Mouse (Mus musculus) embryo, embryonic 9.5 days (tissue): ENCODE measurements at regions not wholly inside any gene's neighbourhood (a gene's known extent, or its start where the extent isn't known, plus 50 kb on each side); places are given as distances from the start of the nearest gene placed in this dataset.
A peak's percentile ranks its signal among the peaks of the same experiment; 100 is the strongest.
"Not testable (repeated sequence)": the region's sequence is repeated elsewhere in the genome, so short reads cannot be mapped to it uniquely, and the experiment has no call there.

Experiments used
- DNase-seq: peaks from one replicate; pipeline ENCODE4 v3.0.0-alpha.2; 2017; ENCODE audit errors: extremely low spot score

DNA sequence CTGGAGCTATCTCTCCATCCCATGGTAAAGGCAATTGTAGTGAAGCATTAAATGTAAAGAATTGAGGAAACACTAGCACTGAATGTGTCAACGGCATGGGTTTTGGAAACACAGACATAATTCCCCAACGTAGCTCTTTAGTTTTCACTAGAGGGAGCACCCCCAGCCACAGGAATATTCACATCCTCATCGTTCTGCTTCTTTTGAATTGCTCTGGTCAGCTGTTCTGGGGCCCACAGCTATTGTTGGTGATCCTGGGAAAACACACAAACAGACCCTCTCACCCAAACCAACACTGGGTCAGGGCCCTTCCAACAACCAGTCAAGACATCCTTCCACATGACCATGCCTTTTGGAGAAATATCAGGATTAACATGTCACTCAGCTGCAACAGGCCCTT is 119.7 kb downstream of the Impg2 start:
- DNase-seq: not testable (repeated sequence)

DNA sequence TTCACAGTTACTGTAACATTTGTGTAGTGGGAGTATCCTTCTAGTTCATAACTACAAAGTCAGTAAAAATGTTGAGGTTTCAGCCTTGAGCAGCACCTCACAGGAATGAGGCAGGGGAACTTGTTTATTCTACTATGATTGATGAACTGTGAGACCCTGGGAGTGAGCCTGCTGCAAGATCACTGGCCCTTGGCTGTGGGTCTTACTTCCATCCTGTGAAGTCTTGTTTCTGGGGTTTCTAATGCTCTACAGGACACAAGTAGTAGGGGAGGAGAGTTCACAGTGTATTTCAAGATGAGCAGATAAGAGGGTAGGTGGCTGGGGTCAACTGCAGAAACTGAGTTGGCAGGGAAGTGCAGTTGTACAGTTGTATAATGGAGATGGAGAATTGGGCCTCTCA is 128.3 kb upstream of the Abi3bp start:
- no peak for DNase-seq

- no peak for DNase-seq
Measured at GRCm38 (mm10) chr16:56352888-56353287, 124.8 kb upstream of the Abi3bp start.

DNA sequence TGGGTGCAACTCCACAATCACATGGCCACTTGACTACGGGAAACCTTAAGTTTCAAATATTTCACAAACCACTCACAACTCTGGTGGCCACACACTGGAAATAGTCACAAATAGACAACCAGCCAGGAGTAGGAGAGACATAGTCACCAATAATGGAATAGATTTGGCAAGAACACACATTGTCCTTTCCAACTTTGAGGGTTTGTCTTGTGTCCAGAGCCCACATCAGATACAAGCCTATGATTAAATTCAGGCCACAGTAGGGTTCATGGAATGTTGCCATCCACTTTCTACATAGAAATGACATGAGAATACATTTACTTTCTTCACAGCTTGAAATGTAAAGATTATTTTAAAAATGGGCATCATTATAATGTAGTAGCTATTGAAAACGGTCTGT is 118.6 kb upstream of the Abi3bp start:
- DNase-seq: no peak

DNA sequence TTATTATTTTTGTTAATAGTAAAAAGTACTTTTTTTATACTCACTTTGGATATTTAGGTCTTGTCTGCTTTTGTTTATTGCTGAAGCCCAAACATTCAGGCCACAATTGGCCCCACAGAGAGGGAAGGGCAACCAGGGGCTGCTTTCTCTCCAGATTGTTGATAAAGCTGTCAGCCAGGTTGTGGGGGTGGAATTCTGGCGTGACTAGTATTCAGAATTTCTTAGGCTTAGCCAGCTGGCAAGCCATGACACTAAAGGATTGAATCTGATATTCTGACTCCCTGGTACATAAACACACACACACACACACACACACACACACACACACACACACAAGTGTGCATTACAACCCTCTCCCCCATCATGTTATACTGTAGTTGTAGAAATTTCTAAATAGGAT is 116.7 kb upstream of the Abi3bp start:
- DNase-seq: no peak

GRCm38 (mm10) chr16:56378356-56378755 is 99.3 kb upstream of the Abi3bp start:
- DNase-seq: no peak

DNA sequence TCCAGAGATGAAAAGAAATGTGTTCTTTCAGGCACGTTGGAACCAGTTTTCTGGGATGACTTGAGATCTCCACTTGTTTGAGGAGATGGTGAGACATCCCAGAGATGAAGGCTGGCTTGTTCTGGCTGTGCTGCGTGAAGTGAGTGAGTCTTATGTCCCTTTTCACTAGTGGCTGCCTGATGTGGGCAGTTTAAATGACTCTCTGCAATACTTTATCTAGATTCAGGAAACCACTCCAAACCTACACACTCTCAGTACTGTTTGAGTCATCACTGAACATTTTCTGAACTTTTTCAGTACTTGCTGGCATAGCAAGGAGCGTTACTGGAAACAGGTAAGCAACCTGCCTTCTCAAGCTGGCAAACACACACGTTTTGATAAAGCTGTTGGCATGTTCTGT is 97.0 kb upstream of the Abi3bp start:
- DNase-seq: no peak

- no peak for DNase-seq
Measured at GRCm38 (mm10) chr16:56386539-56386938, 91.1 kb upstream of the Abi3bp start.

GRCm38 (mm10) chr16:56392843-56393242 is 84.8 kb upstream of the Abi3bp start:
- no peak for DNase-seq

DNA sequence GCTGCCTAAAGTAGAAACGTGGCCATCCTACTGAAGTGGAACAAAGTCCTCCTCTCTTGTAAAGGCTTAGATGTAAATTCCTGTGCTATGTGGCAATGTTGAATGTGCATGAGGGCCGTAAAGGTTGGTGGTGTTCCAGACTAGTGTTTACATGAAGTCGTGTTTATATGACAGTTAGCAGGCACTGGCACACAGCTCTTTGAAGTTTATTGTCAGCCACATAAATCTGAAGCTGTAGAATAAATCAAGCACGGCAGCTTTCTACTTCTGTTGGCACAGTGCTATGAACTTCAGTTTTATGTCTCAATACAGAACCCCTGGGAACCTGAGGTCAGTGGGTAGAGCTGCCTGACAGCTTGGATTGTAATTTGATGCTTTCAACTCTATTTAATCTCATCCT is 81.1 kb upstream of the Abi3bp start:
- peak; percentile 6 for DNase-seq

DNA sequence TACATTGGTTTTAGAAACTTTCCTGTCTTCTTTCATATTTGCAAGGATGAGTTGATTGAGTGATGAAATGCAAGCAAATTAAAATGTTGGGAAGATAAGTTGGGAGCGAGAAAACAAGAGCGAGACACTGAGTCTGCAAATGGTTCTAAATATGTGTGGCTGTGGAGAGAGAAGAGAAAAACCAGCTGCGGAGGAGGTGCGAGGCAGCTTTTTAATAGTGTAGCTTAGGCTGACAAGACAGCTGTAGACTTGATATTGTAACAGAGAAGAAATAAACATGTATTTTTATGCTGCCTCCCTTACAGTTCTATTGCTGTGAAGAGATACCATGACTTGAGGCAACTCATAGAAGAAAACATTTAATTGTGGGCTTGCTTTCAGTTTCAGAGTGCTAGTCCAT is 78.1 kb upstream of the Abi3bp start:
- DNase-seq: no peak

DNA sequence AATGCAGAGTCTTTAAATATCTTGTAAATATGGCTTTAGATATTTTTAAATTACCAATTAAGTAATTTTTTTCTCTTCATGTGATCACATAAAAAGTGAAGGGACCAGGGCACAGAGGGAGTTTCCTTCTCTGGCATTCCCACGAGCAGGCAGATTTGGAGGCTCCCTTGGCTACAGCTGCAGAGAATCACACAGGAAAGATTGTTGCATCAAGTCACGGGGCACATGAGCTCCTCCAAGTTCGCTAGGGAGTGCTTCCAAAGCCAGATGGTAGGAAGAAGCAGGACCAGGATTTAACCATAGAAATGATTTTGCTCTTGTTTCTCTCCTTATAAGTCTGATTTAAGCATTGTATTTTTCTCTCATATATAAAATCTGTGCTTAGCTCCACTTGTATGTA is 53.9 kb upstream of the Abi3bp start:
- no peak for DNase-seq
